Mouse (Mus musculus) granulocyte monocyte progenitor cell, adult 5-6 weeks (primary cell): ENCODE measurements around the gene Blnk. TPM values are rescaled to one million over a fixed set of nuclear protein-coding genes. Genes with fewer than 3 reads are reported as not detected.

Experiments used
- total RNA-seq, 2 experiments: library from RNA; stranded (forward) in 1 of 2; stranded (reverse) in 1 of 2; fragments of 200-712, 200-1000 nt in 1 of 2; fragments of >200 nt in 1 of 2; fragmentation: Nextera tagmentation in 1 of 2; gene quantifications; 2 replicates each; pipeline ENCODE4 v1.2.3; 2014 to 2017

Blnk gene
- total RNA-seq, 2 experiments from 2014 or later, result 0.30 TPM; not detected in 1

Other genes with a start within 250 kb of the Blnk start
- gene Cc2d2b, start 245.8 kb downstream of the Blnk start, total RNA-seq (2014; fragmentation: Nextera tagmentation), result not detected in 2 replicates
- 0.09 and 0.15 TPM in 2 replicates for gene Cc2d2b, start 245.8 kb downstream of the Blnk start, total RNA-seq (2017)
- 5.5 and 7.4 TPM in 2 replicates for gene Ccnj, start 163.3 kb downstream of the Blnk start, total RNA-seq (2014; fragmentation: Nextera tagmentation)
- 9.3 and 9.5 TPM in 2 replicates for gene Ccnj, start 163.3 kb downstream of the Blnk start, total RNA-seq (2017)
- gene Zfp518a, start 99.8 kb downstream of the Blnk start, total RNA-seq (2014; fragmentation: Nextera tagmentation), result 15.9 and 18.2 TPM in 2 replicates
- 24.8 and 39.9 TPM in 2 replicates for gene Zfp518a, start 99.8 kb downstream of the Blnk start, total RNA-seq (2017)
- gene Dntt, start 34.7 kb upstream of the Blnk start, total RNA-seq (2014; fragmentation: Nextera tagmentation), result 0.13 and 0.17 TPM in 2 replicates
- 0.82 and 1.1 TPM in 2 replicates for gene Dntt, start 34.7 kb upstream of the Blnk start, total RNA-seq (2017)
- not detected in 2 replicates for gene Opalin, start 82.6 kb upstream of the Blnk start, total RNA-seq (2014; fragmentation: Nextera tagmentation)
- not detected in 2 replicates for gene Opalin, start 82.6 kb upstream of the Blnk start, total RNA-seq (2017)
- not detected in 2 replicates for gene Tll2, start 212.3 kb upstream of the Blnk start, total RNA-seq (2014; fragmentation: Nextera tagmentation)
- not detected in 2 replicates for gene Tll2, start 212.3 kb upstream of the Blnk start, total RNA-seq (2017)